Mouse (Mus musculus): ENCODE results near the gene Lonp2. TPM values are rescaled to one million over a fixed set of nuclear protein-coding genes. Genes with fewer than 3 reads are reported as not detected.

The Lonp2 gene
- polyA plus RNA-seq (2012; rRNA removed), result 47.7 and 50.8 TPM in 2 replicates

GRCm38 (mm10) chr8:86623911-86624731 lies at the start of gene Lonp2:
Lonp2 (plus strand) TSS chr8:86624043.

GRCm38 (mm10) chr8:86580458-86580857 lies 43.4 kb upstream of the Lonp2 start, which contains the start of gene Abcc12:
Abcc12 (minus strand) TSS chr8:86580686.

GRCm38 (mm10) chr8:86745221-86745934 lies 121.5 kb downstream of the Lonp2 start, which contains the start of the genes Gm10638 and Siah1a:
Gm10638 (plus strand) TSS chr8:86745699.
Siah1a (minus strand) TSS chr8:86745934.

Other genes with a start within 250 kb of the Lonp2 start
- 0.62 and 0.87 TPM in 2 replicates for gene Abcc12, start 43.4 kb upstream of the Lonp2 start, polyA plus RNA-seq (2012; rRNA removed)
- gene Gm10638, start 121.7 kb downstream of the Lonp2 start, polyA plus RNA-seq (2012; rRNA removed), result 2.3 and 2.6 TPM in 2 replicates
- gene Siah1a, start 121.9 kb downstream of the Lonp2 start, polyA plus RNA-seq (2012; rRNA removed), result 61.5 and 61.8 TPM in 2 replicates

Data from central nervous system, embryonic 18 days (tissue).